ENCODE assay signal across 26 mouse cellular contexts in the genomic region with DNA sequence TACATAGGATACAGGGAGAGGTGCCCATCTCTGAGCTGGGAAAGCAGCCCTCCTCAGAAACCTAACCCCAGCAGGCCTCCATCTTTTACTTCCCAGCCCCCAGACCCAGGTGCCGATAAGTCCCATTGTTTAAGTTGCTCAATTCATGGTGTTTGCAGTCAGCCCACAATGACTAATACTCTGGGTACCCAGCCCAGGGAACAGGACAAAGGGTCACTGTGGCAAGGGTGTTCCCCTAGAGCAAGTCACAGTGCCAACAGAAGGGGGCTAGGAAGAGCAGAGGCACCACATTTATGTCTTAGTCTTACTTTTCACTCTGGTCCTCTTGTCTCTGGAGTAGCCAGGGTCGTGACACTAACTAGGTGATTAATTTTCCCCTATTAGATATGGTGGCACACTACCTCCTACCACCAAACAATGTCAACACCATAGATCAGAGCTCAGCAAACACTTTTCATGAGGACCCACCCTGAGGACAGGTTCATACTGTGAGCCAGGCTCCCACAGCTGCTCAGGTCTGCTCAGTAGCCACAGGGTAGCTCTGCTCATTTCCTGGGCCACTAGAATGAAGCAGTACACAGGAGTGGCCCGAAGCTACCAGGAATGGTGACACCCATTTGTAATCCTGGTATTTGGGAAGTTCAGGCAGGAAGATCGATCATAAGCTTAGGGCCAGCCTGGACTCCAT. TPM values are rescaled to one million over a fixed set of nuclear protein-coding genes. Genes with fewer than 3 reads are reported as not detected.
A peak's percentile ranks its signal among the peaks of the same experiment; 100 is the strongest.
DNase-seq lines count a peak whose midpoint lies in the region; ATAC-seq and TF ChIP-seq lines count a peak whose summit lies in the region.
"Had no signal": no experiment of that assay in that cellular context is flagged by ENCODE, and none has a peak within 500 bp of the region (broad histone marks: within the 10 kb centered on the region; RNA-seq: fewer than 3 reads in every experiment).

No protein-coding gene starts in this region.

- H3K9ac ChIP-seq in liver, postnatal 0 days (replicated peaks), result no peak overlapping the region
- no peak overlapping the region for H3K9ac ChIP-seq in liver, embryonic 11.5 days (ENCODE audit: low read depth, low read length)
- no peak overlapping the region for H3K9ac ChIP-seq in stomach, embryonic 15.5 days
- no peak overlapping the region for H3K9ac ChIP-seq in stomach, postnatal 0 days (ENCODE audit: low read length)
- no peak overlapping the region for H3K9ac ChIP-seq in forebrain, embryonic 16.5 days (replicated peaks; ENCODE audit: low read depth, low read length)
- H3K9ac ChIP-seq: embryonic facial prominence, embryonic 12.5 days; forebrain, embryonic 13.5 days; forebrain, embryonic 15.5 days had no signal

- H3K4me1 ChIP-seq in liver, postnatal 0 days (ENCODE audit: insufficient read depth), result peaks cover 21% of the 10 kb centered on the region
- H3K4me1 ChIP-seq in liver, embryonic 11.5 days (replicated peaks; ENCODE audit: control insufficient read depth, insufficient read depth, low read length), result peaks cover 6% of the 10 kb centered on the region; the same call in 1 of the 2 replicates
- peaks cover 18% of the 10 kb centered on the region for H3K4me1 ChIP-seq in stomach, embryonic 15.5 days
- H3K4me1 ChIP-seq in stomach, postnatal 0 days (replicated peaks; ENCODE audit: control insufficient read depth, insufficient read depth), result peaks cover 8% of the 10 kb centered on the region
- H3K4me1 ChIP-seq in forebrain, embryonic 16.5 days (replicated peaks; ENCODE audit: control insufficient read depth, insufficient read depth, low read length), result peaks cover 10% of the 10 kb centered on the region; the same call in 1 of the 2 replicates

- no peak overlapping the region for H3K27ac ChIP-seq in liver, postnatal 0 days (ENCODE audit: low read depth)
- H3K27ac ChIP-seq in liver, embryonic 11.5 days (ENCODE audit: low read depth, low read length), result no peak overlapping the region
- peak overlapping the region; percentile 11; the same call in 1 of the 2 replicates for H3K27ac ChIP-seq in stomach, embryonic 15.5 days
- peak overlapping the region; percentile 81 for H3K27ac ChIP-seq in stomach, postnatal 0 days (replicated peaks)
- no peak overlapping the region for H3K27ac ChIP-seq in forebrain, embryonic 16.5 days (ENCODE audit: low read length)
- H3K27ac ChIP-seq: embryonic facial prominence, embryonic 10.5 days; embryonic facial prominence, embryonic 12.5 days; forebrain, embryonic 13.5 days; forebrain, embryonic 15.5 days had no signal

- H3K4me3 ChIP-seq in liver, postnatal 0 days (ENCODE audit: low read depth, low read length), result no peak overlapping the region
- H3K4me3 ChIP-seq in liver, embryonic 11.5 days (ENCODE audit: low read depth, low read length), result no peak overlapping the region
- H3K4me3 ChIP-seq in stomach, embryonic 15.5 days (replicated peaks), result no peak overlapping the region
- H3K4me3 ChIP-seq in stomach, postnatal 0 days (ENCODE audit: low read depth, low read length), result no peak overlapping the region
- H3K4me3 ChIP-seq in forebrain, embryonic 16.5 days (replicated peaks; ENCODE audit: low read length), result no peak overlapping the region
- H3K4me3 ChIP-seq: embryonic facial prominence, embryonic 10.5 days; embryonic facial prominence, embryonic 12.5 days; forebrain, embryonic 13.5 days; forebrain, embryonic 15.5 days had no signal

- no peak for TF ChIP-seq CTCF in liver, postnatal 0 days (IDR thresholded peaks at IDR 0.05; ENCODE audit: low read depth)
- TF ChIP-seq CTCF in stomach, postnatal 0 days (IDR thresholded peaks at IDR 0.05; ENCODE audit: low read depth), result no peak; the same call in 1 of the 2 replicates

- H3K4me2 ChIP-seq in liver, postnatal 0 days (ENCODE audit: low read depth, low read length), result no peak overlapping the region
- no peak overlapping the region for H3K4me2 ChIP-seq in liver, embryonic 11.5 days
- H3K4me2 ChIP-seq in stomach, embryonic 15.5 days, result no peak overlapping the region
- no peak overlapping the region for H3K4me2 ChIP-seq in stomach, postnatal 0 days (replicated peaks; ENCODE audit: low read depth)
- H3K4me2 ChIP-seq in forebrain, embryonic 16.5 days (ENCODE audit: low read length), result no peak overlapping the region
- H3K4me2 ChIP-seq: embryonic facial prominence, embryonic 12.5 days; forebrain, embryonic 13.5 days; forebrain, embryonic 15.5 days had no signal

- WGBS in liver, postnatal 0 days (ENCODE audit: insufficient replicate concordance), result 60% methylated on average over 4 of the region's 4 CpGs
- WGBS in liver, embryonic 11.5 days, result 76% methylated on average over 4 of the region's 4 CpGs
- 72% methylated on average over 4 of the region's 4 CpGs for WGBS in stomach, embryonic 15.5 days
- 56% methylated on average over 4 of the region's 4 CpGs for WGBS in stomach, postnatal 0 days
- WGBS in forebrain, embryonic 16.5 days, result 75% methylated on average over 4 of the region's 4 CpGs

- 0 out of 2 replicates have a peak, but pooled peaks cover under 1% of the 10 kb centered on the region for H3K36me3 ChIP-seq in liver, postnatal 0 days (replicated peaks; ENCODE audit: insufficient read depth, low read length)
- H3K36me3 ChIP-seq in liver, embryonic 11.5 days (ENCODE audit: control insufficient read depth, insufficient read depth, low read length), result no peaks in the 10 kb centered on the region
- H3K36me3 ChIP-seq in stomach, embryonic 15.5 days, result 0 out of 2 replicates have a peak, but pooled peaks cover 3% of the 10 kb centered on the region
- H3K36me3 ChIP-seq in stomach, postnatal 0 days (ENCODE audit: control insufficient read depth, insufficient read depth, low read length), result peaks cover 2% of the 10 kb centered on the region
- no peaks in the 10 kb centered on the region for H3K36me3 ChIP-seq in forebrain, embryonic 16.5 days (ENCODE audit: control insufficient read depth, insufficient read depth)
- H3K36me3 ChIP-seq: embryonic facial prominence, embryonic 12.5 days; forebrain, embryonic 15.5 days; G1E had no signal

- DNase-seq in liver, postnatal 0 days, result no peak
- DNase-seq in liver, embryonic 11.5 days (ENCODE audit: low spot score), result no peak
- peak; percentile 20 for DNase-seq in urinary bladder, postnatal 14 days (ENCODE audit: low spot score)
- no peak for DNase-seq in urinary bladder, postnatal 25 days (ENCODE audit: low spot score)
- peak; percentile 73 for DNase-seq in stomach, postnatal 0 days (ENCODE audit: low spot score)
- no peak for DNase-seq in right cerebral cortex, postnatal 25 days
- DNase-seq: adrenal gland, adult 8-10 months; adrenal gland, postnatal 14 days; adrenal gland, postnatal 36 days; B cell, adult 2 months; cerebellum, adult 11-12 months; cerebellum, adult 2 months; cerebellum, adult 9-10 months; cerebellum, postnatal 10 days; cerebellum, postnatal 25 days had no signal

- ATAC-seq in liver, postnatal 0 days, result peak; percentile 69
- no peak for ATAC-seq in liver, embryonic 11.5 days (replicated peaks; ENCODE audit: low FRiP score)
- ATAC-seq in stomach, embryonic 15.5 days (ENCODE audit: insufficient read depth, low FRiP score, low read depth), result peak; percentile 31; the same call in 1 of the 2 replicates
- peak; percentile 77 for ATAC-seq in stomach, postnatal 0 days (ENCODE audit: low FRiP score, low TSS enrichment)
- ATAC-seq in forebrain, embryonic 16.5 days, result no peak
- ATAC-seq: activated CD4-positive, CD25-positive, alpha-beta regulatory T cell, adult 4 months; CD4-positive, CD25-positive, alpha-beta regulatory T cell, adult 4 months; forebrain, embryonic 13.5 days; forebrain, embryonic 15.5 days; Patski had no signal

- no peaks in the 10 kb centered on the region for H3K27me3 ChIP-seq in liver, postnatal 0 days (ENCODE audit: insufficient read depth, low read length)
- peaks cover 15% of the 10 kb centered on the region for H3K27me3 ChIP-seq in liver, embryonic 11.5 days (replicated peaks; ENCODE audit: control insufficient read depth, insufficient read depth, low read length)
- H3K27me3 ChIP-seq in stomach, embryonic 15.5 days (replicated peaks), result peaks cover 8% of the 10 kb centered on the region
- H3K27me3 ChIP-seq in stomach, postnatal 0 days (ENCODE audit: control insufficient read depth, insufficient read depth, low read length), result no peaks in the 10 kb centered on the region
- H3K27me3 ChIP-seq in forebrain, embryonic 16.5 days (replicated peaks; ENCODE audit: control insufficient read depth, insufficient read depth, low read length), result peaks cover 31% of the 10 kb centered on the region
- H3K27me3 ChIP-seq: CH12.LX, Patski had no signal

- H3K9me3 ChIP-seq in liver, postnatal 0 days (ENCODE audit: low read length), result no peaks in the 10 kb centered on the region
- no peaks in the 10 kb centered on the region for H3K9me3 ChIP-seq in liver, embryonic 11.5 days (ENCODE audit: control insufficient read depth, low read length)
- H3K9me3 ChIP-seq in stomach, embryonic 15.5 days, result no peaks in the 10 kb centered on the region
- no peaks in the 10 kb centered on the region for H3K9me3 ChIP-seq in stomach, postnatal 0 days (ENCODE audit: control insufficient read depth, low read length)
- H3K9me3 ChIP-seq in forebrain, embryonic 16.5 days (ENCODE audit: control insufficient read depth, low read length), result no peaks in the 10 kb centered on the region
- H3K9me3 ChIP-seq: embryonic facial prominence, embryonic 12.5 days; forebrain, embryonic 13.5 days; forebrain, embryonic 15.5 days had no signal

- peak; percentile 32; the same call in 1 of the 2 replicates for TF ChIP-seq EP300 in liver, postnatal 0 days (IDR thresholded peaks at IDR 0.05; ENCODE audit: low read depth)
- no peak for TF ChIP-seq EP300 in stomach, postnatal 0 days (optimal IDR thresholded peaks at IDR 0.05)

RNA-seq across cellular contexts. Expression of a gene that starts 3.3 kb away (rescaled TPM):
- polyA plus RNA-seq in liver, postnatal 0 days (2015; fragmentation: Nextera tagmentation; extraction: Ambion mirVana), result 1.3 TPM in 2 replicates
- polyA plus RNA-seq in liver, embryonic 11.5 days (2014; fragmentation: Nextera tagmentation; extraction: Ambion mirVana), result 1.0 and 1.1 TPM in 2 replicates
- 6.2 and 6.4 TPM in 2 replicates for polyA plus RNA-seq in stomach, embryonic 15.5 days (2015; fragmentation: Nextera tagmentation; extraction: Ambion mirVana)
- polyA plus RNA-seq in stomach, postnatal 0 days (2015; fragmentation: Nextera tagmentation; extraction: Ambion mirVana), result 6.1 and 6.7 TPM in 2 replicates
- 0.75 and 0.89 TPM in 2 replicates for polyA plus RNA-seq in forebrain, embryonic 16.5 days (2015; fragmentation: Nextera tagmentation; extraction: Ambion mirVana)
- polyA plus RNA-seq: G1E had no signal

RNA-seq across cellular contexts. Expression of a gene that starts 38.1 kb away (rescaled TPM):
- 53.1 and 53.4 TPM in 2 replicates for polyA plus RNA-seq in liver, postnatal 0 days (2015; fragmentation: Nextera tagmentation; extraction: Ambion mirVana)
- polyA plus RNA-seq in liver, embryonic 11.5 days (2014; fragmentation: Nextera tagmentation; extraction: Ambion mirVana), result 104 and 114 TPM in 2 replicates
- polyA plus RNA-seq in stomach, embryonic 15.5 days (2015; fragmentation: Nextera tagmentation; extraction: Ambion mirVana), result 105 and 113 TPM in 2 replicates
- polyA plus RNA-seq in stomach, postnatal 0 days (2015; fragmentation: Nextera tagmentation; extraction: Ambion mirVana), result 83.6 and 86.9 TPM in 2 replicates
- 69.3 and 78.2 TPM in 2 replicates for polyA plus RNA-seq in forebrain, embryonic 16.5 days (2015; fragmentation: Nextera tagmentation; extraction: Ambion mirVana)

RNA-seq across cellular contexts. Expression of a gene that starts 47.0 kb away (rescaled TPM):
- polyA plus RNA-seq in liver, postnatal 0 days (2015; fragmentation: Nextera tagmentation; extraction: Ambion mirVana), result 0.06 and 0.08 TPM in 2 replicates
- 0.61 and 1.2 TPM in 2 replicates for polyA plus RNA-seq in liver, embryonic 11.5 days (2014; fragmentation: Nextera tagmentation; extraction: Ambion mirVana)
- polyA plus RNA-seq in stomach, embryonic 15.5 days (2015; fragmentation: Nextera tagmentation; extraction: Ambion mirVana), result 6.5 and 7.4 TPM in 2 replicates
- 3.3 and 3.8 TPM in 2 replicates for polyA plus RNA-seq in stomach, postnatal 0 days (2015; fragmentation: Nextera tagmentation; extraction: Ambion mirVana)
- polyA plus RNA-seq in forebrain, embryonic 16.5 days (2015; fragmentation: Nextera tagmentation; extraction: Ambion mirVana), result 6.0 and 7.1 TPM in 2 replicates
- polyA plus RNA-seq: G1E had no signal

Comparison
In these comparisons a context has a peak if more than half of its experiments do, and no peak if none do; other contexts are left out.
1. ATAC-seq: peak in liver, postnatal 0 days (single experiment), stomach, embryonic 15.5 days (single experiment) and stomach, postnatal 0 days (single experiment); none in liver, embryonic 11.5 days (single experiment) and forebrain, embryonic 16.5 days (single experiment).
2. DNase-seq: peak in urinary bladder, postnatal 14 days (single experiment) and stomach, postnatal 0 days (single experiment); none in liver, postnatal 0 days (single experiment), liver, embryonic 11.5 days (single experiment), urinary bladder, postnatal 25 days (single experiment) and right cerebral cortex, postnatal 25 days (single experiment).
3. H3K27ac ChIP-seq: peak in stomach, embryonic 15.5 days (single experiment) and stomach, postnatal 0 days (single experiment); none in liver, postnatal 0 days (single experiment), liver, embryonic 11.5 days (single experiment) and forebrain, embryonic 16.5 days (single experiment).